Mouse (Mus musculus) kidney, embryonic 16.5 days (tissue): ENCODE measurements around the gene Ptpre. TPM values are rescaled to one million over a fixed set of nuclear protein-coding genes. Genes with fewer than 3 reads are reported as not detected.

Experiments used
- microRNA counts: library from miRNA; unstranded; fragments of <30 nt; microRNA quantifications from one replicate; lab custom pipeline; 2016
- microRNA-seq: library from miRNA; unstranded; fragments of <30 nt; microRNA quantifications from one replicate; pipeline ENCODE4, GENCODE M21; 2016
- polyA plus RNA-seq: library from polyadenylated mRNA; unstranded; fragments of >200 nt; fragmentation: Nextera tagmentation; extraction: Ambion mirVana; gene quantifications from 2 replicates; pipeline ENCODE4 v1.2.1, GENCODE M21; 2015

The Ptpre gene
- polyA plus RNA-seq, 1 experiment from 2014 or later, result 1.3 TPM

MicroRNAs encoded within 50 kb of the gene (microRNA counts, 519-probe panel; counts per million panel counts)
- microRNA mmu-miR-1962 (lab: Ali Mortazavi, UCI), result 104 counts per million, percentile 35 among the panel's probes with 10 or more counts

Small RNA genes within 50 kb of the gene (microRNA-seq; reads per million reads assigned to microRNA genes)
- gene Mir1962, result not detected

Other genes starting within 250 kb of the Ptpre start
- gene Foxi2, start 127.2 kb upstream of the Ptpre start, polyA plus RNA-seq, result not detected in 2 replicates
- 14.3 and 17.3 TPM in 2 replicates for gene Clrn3, start 8.8 kb upstream of the Ptpre start, polyA plus RNA-seq
- gene Mki67, start 178.9 kb downstream of the Ptpre start, polyA plus RNA-seq, result 32.6 and 35.8 TPM in 2 replicates